Mouse (Mus musculus) heart, embryonic 16.5 days (tissue): ENCODE data around the gene Ctnna3. TPM values are rescaled to one million over a fixed set of nuclear protein-coding genes. Genes with fewer than 3 reads are reported as not detected.
"Not testable (repeated sequence)": the region's sequence is repeated elsewhere in the genome, so short reads cannot be mapped to it uniquely, and the experiment has no call there.

Experiments used
- ATAC-seq: fragments of 200-750 bp; cut with Nextera tagmentation; replicated peaks from 2 replicates; pipeline ENCODE4 v1.8.0; 2017; ENCODE audit warnings: moderate number of reproducible peaks; ENCODE audit not compliant: insufficient read depth, low FRiP score; ENCODE audit errors: extremely low read depth
- H3K27ac ChIP-seq: fragments of 300-500 bp; sonication (generic); 2 replicates; pipeline ENCODE4 v1.5.1; 2014; ENCODE audit warnings: mild to moderate bottlenecking, low read length, control low read depth, moderate library complexity
- H3K27me3 ChIP-seq: fragments of 300-500 bp; sonication (generic); 2 replicates; pipeline ENCODE4 v1.6.1; 2014; ENCODE audit warnings: low read length, mixed read lengths; ENCODE audit not compliant: control insufficient read depth, insufficient read depth
- H3K36me3 ChIP-seq: fragments of 300-500 bp; sonication (generic); 2 replicates; pipeline ENCODE4 v1.6.1; 2014; ENCODE audit not compliant: control insufficient read depth, insufficient read depth
- H3K4me1 ChIP-seq: fragments of 300-500 bp; sonication (generic); 2 replicates; pipeline ENCODE4 v1.6.1; 2014; ENCODE audit warnings: low read length, mixed read lengths; ENCODE audit not compliant: control insufficient read depth, insufficient read depth
- H3K4me2 ChIP-seq: fragments of 300-500 bp; sonication (generic); 2 replicates; pipeline ENCODE4 v1.6.1; 2014; ENCODE audit warnings: low read depth, mild to moderate bottlenecking, control low read depth, low read length
- H3K4me3 ChIP-seq: fragments of 300-500 bp; sonication (generic); 2 replicates; pipeline ENCODE4 v1.5.1; 2014; ENCODE audit warnings: mild to moderate bottlenecking, control low read depth, low read length
- H3K9ac ChIP-seq: fragments of 300-500 bp; sonication (generic); 2 replicates; pipeline ENCODE4 v1.6.1; 2014; ENCODE audit warnings: low read length, control low read depth
- H3K9me3 ChIP-seq: fragments of 300-500 bp; sonication (generic); replicated peaks from 2 replicates; pipeline ENCODE4 v1.6.1; 2016; ENCODE audit warnings: low read length; ENCODE audit not compliant: control insufficient read depth
- WGBS: fragments of 180-500 bp; shearing (Covaris S2); extraction: QIAGEN DNeasy Blood & Tissue Kit; methylation state at CpG from one replicate; pipeline ENCODE4 v1.1.7; 2014; 5-methylcytosine and 5-hydroxymethylcytosine counted together
- polyA plus RNA-seq: library from polyadenylated mRNA; unstranded; fragments of >200 nt; fragmentation: Nextera tagmentation; extraction: Ambion mirVana; gene quantifications from 2 replicates; pipeline ENCODE4 v1.2.1, GENCODE M21; 2015

Gene Ctnna3
- polyA plus RNA-seq, 1 experiment from 2014 or later: 27.6 TPM

DNA sequence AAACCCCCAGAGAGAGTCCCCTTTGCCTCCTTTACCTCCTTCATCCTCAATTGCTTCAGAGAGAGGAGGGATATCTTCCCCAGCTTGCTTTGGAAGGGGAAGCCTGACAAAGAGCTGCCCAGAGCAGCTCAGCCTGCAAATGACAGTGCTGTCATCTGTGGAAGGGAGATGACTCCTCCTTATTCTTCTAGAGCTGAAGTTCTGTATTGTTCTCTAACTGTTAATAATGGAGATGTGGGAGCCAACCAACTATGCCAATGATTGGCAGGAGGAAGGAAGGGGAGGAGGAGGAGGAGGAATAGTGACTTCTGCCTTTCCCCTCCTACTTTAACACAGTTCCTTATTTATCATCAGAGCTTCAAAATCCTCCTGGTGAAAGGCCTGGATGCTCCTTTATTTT, 875.9 kb downstream of the Ctnna3 start:
- Histone ChIP-seq H3K4me3 (no peak overlapping the region), H3K9me3 (peaks cover 3% of the 10 kb centered on the region), H3K36me3 (no peaks in the 10 kb centered on the region), H3K9ac (no peak overlapping the region), H3K27ac (no peak overlapping the region), H3K4me1 (no peaks in the 10 kb centered on the region), H3K27me3 (no peaks in the 10 kb centered on the region), H3K4me2 (no peak overlapping the region)
- no peak for ATAC-seq

DNA sequence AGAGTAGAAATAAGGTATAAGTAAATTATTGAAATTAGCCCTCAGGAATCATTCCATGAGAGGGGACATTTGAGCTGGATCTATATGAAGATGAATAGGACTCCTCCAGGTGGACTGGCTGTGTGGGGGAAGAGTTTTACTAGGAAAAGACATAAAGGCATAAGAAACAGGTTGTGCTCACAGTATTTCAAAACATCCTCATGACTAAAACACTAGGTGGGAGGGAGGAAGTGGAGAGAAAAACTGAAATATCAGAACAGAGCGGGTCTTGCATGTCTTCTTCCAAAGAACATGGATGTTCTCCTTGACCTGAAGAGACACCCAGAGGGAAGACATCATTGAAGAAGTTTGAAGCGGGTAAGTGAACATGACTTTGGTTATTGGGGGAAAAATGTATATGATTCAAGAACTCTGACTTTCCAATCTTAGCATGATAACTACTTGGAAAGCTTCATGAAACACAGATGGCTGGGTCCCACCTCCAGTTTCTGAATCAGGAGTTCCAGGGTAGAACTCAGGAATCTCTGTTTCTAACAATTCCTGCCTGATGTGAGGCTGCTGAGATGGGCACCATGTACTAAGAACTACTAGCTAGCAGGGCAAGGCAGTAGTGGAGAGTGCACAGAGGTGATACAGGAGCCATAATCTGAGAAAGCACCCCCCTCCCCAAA, 881.9 kb downstream of the Ctnna3 start:
- WGBS: 78% methylated on average over 2 of the region's 2 CpGs
- no peak for ATAC-seq
- no peak overlapping the region for H3K27ac ChIP-seq

DNA sequence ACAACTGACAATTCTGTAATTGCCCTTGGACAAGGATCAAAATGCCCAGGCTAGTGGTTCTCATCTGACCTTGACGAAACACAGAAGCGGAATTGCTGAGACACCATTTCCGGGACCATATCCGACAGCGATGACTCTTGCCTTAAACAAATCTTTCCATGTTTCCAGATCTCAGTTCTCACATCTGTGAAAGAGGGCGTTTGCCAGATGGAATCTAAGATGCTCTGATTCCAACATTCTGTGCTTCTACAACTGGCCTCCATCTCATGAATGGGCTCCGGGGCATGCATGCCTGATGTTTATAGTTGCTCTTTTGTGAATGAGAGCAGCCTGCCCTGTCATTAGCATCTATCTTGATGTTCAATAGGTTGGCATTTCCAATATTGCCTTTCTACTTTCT, 890.4 kb downstream of the Ctnna3 start:
- Histone ChIP-seq H3K9me3 (no peaks in the 10 kb centered on the region), H3K36me3 (no peaks in the 10 kb centered on the region), H3K9ac (no peak overlapping the region), H3K4me1 (no peaks in the 10 kb centered on the region), H3K27me3 (no peaks in the 10 kb centered on the region), H3K4me2 (no peak overlapping the region), H3K4me3 (no peak overlapping the region), H3K27ac (no peak overlapping the region)
- ATAC-seq: no peak
- 84% methylated on average over 7 of the region's 7 CpGs for WGBS

More for the DNA sequence above, 881.9 kb downstream of the Ctnna3 start:
- Histone ChIP-seq H3K4me2 (no peak overlapping the region), H3K9ac (no peak overlapping the region), H3K4me3 (no peak overlapping the region), H3K27me3 (no peaks in the 10 kb centered on the region), H3K36me3 (no peaks in the 10 kb centered on the region), H3K9me3 (no peaks in the 10 kb centered on the region), H3K4me1 (no peaks in the 10 kb centered on the region)

DNA sequence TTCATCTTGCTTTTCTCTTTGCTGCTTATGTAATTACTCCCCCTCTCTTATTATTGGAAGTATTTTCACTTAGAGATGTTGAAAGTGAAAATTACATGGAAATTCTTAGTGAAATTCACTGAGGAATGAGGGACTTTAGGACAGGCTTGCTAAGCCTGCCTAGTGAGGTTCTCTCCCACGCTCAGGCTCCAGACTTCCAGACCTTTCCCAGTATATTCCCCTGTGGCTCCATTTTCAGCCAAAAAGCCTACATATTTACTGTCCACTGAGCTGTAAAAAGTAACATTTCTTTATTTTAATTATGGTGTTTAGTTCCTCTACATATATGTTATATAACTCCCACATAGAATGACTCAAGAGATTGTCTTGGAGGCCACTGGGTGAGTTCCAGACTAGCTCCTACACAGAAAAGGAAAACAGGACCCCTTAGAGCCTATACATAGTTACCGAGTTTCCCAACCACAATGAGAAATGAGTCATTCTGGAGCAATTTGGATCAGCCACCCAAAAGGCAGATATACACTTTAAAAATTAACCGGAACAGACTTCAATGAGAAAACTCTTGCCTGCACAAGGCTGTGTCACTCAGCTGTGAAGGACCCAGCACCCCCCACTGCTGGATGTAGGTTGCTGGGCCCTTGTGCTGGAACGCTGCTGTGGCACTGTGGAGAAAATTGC, 912.9 kb downstream of the Ctnna3 start:
- no peaks in the 10 kb centered on the region for H3K9me3 ChIP-seq
- H3K4me1 ChIP-seq: no peaks in the 10 kb centered on the region
- ATAC-seq: no peak
- no peak overlapping the region for H3K4me2 ChIP-seq
- no peak overlapping the region for H3K9ac ChIP-seq
- 71% methylated on average over 4 of the region's 4 CpGs for WGBS
- H3K27ac ChIP-seq: no peak overlapping the region
- no peak overlapping the region for H3K4me3 ChIP-seq
- no peaks in the 10 kb centered on the region for H3K36me3 ChIP-seq
- H3K27me3 ChIP-seq: no peaks in the 10 kb centered on the region

DNA sequence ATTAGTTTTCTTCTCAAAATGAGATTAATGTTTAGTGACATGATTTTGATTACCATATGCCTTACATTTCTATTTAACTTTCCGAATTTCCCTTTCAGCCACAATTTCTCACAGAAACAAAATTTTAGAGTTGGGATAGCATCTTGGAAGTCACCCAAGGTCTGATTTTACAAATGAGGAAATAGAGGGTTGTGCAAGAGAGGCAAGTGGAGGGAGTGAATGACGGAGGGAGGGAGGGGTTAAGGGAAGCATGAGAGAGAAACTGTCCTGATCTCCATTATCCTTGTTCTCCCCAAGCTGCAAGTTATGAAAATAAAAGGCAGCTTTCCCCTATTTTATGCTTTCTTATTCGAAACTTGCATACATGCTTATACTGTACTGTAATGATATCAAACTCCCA, 943.4 kb downstream of the Ctnna3 start:
- Histone ChIP-seq H3K36me3 (no peaks in the 10 kb centered on the region), H3K27me3 (no peaks in the 10 kb centered on the region), H3K9ac (no peak overlapping the region), H3K9me3 (no peaks in the 10 kb centered on the region), H3K4me2 (no peak overlapping the region), H3K4me3 (no peak overlapping the region), H3K27ac (no peak overlapping the region), H3K4me1 (no peaks in the 10 kb centered on the region)
- WGBS: 69% methylated on average over 3 of the region's 3 CpGs
- ATAC-seq: no peak

DNA sequence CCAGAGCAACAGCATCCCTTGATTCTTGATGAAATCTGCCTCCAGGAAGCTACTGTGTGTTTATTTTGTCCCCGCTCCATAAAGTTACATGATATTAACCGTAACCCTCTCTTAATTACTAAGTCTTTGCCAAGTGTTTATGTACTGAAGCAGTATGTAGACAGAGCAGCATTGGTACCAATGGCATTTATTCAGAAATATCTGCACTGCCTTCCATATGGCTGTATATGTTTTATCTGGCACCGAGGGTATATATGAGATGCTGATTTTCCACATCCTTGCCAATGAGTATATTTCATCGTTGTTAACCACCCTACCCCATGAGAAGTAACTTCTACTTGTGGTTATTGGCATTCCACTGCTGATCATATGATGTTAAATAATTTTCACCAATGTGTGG, 947.9 kb downstream of the Ctnna3 start:
- Histone ChIP-seq H3K4me3 (no peak overlapping the region), H3K4me2 (no peak overlapping the region), H3K36me3 (no peaks in the 10 kb centered on the region), H3K4me1 (no peaks in the 10 kb centered on the region), H3K27ac (no peak overlapping the region), H3K9ac (no peak overlapping the region), H3K9me3 (no peaks in the 10 kb centered on the region), H3K27me3 (no peaks in the 10 kb centered on the region)
- WGBS: 84% methylated on average over 4 of the region's 4 CpGs
- no peak for ATAC-seq

DNA sequence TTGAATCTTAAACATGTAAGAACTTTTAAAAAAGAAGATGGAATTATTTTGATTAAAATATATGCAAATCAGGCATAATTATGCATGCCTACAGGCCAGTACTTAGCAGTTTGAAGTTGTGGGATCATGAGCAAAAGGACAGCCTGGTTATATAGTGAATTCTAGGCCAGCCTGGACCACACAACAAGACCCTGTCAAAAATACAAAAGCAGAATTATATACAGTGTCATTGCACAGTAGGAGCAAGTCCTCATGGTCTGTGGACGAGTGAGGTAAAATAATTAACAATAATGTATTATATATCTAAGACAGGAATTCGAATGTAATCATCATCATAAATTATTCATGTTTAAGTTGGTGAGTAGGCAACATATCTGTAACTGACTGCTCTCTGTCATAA, 966.7 kb downstream of the Ctnna3 start:
- no peaks in the 10 kb centered on the region for H3K4me1 ChIP-seq
- no peak for ATAC-seq
- H3K9ac ChIP-seq: no peak overlapping the region
- H3K4me3 ChIP-seq: no peak overlapping the region
- no peaks in the 10 kb centered on the region for H3K27me3 ChIP-seq
- no peak overlapping the region for H3K4me2 ChIP-seq
- no peak overlapping the region for H3K27ac ChIP-seq
- WGBS: 61% methylated on average over 2 of the region's 2 CpGs
- H3K9me3 ChIP-seq: no peaks in the 10 kb centered on the region
- no peaks in the 10 kb centered on the region for H3K36me3 ChIP-seq

DNA sequence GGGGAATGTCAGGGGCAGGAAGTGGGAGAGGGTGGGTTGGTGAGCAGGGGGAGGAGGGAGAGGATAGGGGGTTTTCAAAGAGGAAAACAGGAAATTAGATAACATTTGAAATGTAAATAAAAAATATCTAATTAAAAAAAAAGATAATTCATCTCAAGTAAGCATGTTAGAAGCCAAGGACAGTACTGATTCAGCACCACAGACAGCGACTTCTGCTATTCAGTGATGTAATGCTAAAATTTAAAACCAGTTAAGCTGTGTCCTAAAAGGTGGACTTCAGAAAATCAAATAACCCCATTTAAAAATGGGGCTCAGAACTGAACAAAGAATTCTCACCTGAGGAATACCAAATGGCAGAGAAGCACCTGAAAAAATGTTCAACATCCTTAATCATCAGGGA, 988.5 kb downstream of the Ctnna3 start:
- H3K4me1 ChIP-seq, H3K9ac ChIP-seq, H3K27ac ChIP-seq, H3K4me2 ChIP-seq, H3K36me3 ChIP-seq, ATAC-seq, H3K9me3 ChIP-seq, H3K4me3 ChIP-seq, H3K27me3 ChIP-seq: not testable (repeated sequence)
- WGBS: 21% methylated on average over 1 of the region's 1 CpGs

DNA sequence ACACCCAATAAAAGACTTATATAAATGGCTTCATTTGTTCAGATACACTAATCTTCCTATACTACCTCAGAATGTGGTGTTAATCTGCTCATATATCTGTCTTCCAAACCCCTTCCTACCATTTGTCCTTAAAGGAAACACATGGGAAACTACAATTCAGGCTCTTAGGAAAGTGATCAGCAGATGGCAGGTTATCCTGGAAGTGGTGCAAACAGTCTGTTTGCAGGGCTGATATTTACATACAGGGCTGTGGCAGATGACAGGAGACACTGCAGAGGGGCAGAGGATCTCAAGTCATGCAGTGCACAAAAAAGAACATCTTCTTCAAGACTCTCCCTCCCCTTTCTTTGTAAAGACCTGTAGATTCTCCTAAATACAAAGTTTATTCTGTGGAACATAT, 1008.8 kb downstream of the Ctnna3 start:
- no peak for ATAC-seq
- H3K4me2 ChIP-seq: no peak overlapping the region
- no peak overlapping the region for H3K4me3 ChIP-seq
- no peaks in the 10 kb centered on the region for H3K36me3 ChIP-seq
- H3K27me3 ChIP-seq: no peaks in the 10 kb centered on the region
- no peak overlapping the region for H3K27ac ChIP-seq
- no peaks in the 10 kb centered on the region for H3K9me3 ChIP-seq
- no peaks in the 10 kb centered on the region for H3K4me1 ChIP-seq
- no peak overlapping the region for H3K9ac ChIP-seq
